Mouse (Mus musculus): ENCODE measurements at regions not wholly inside any gene's neighbourhood (a gene's known extent, or its start where the extent isn't known, plus 50 kb on each side); places are given as distances from the start of the nearest gene placed in this dataset.
"Not testable (repeated sequence)": the region's sequence is repeated elsewhere in the genome, so short reads cannot be mapped to it uniquely, and the experiment has no call there.

DNA sequence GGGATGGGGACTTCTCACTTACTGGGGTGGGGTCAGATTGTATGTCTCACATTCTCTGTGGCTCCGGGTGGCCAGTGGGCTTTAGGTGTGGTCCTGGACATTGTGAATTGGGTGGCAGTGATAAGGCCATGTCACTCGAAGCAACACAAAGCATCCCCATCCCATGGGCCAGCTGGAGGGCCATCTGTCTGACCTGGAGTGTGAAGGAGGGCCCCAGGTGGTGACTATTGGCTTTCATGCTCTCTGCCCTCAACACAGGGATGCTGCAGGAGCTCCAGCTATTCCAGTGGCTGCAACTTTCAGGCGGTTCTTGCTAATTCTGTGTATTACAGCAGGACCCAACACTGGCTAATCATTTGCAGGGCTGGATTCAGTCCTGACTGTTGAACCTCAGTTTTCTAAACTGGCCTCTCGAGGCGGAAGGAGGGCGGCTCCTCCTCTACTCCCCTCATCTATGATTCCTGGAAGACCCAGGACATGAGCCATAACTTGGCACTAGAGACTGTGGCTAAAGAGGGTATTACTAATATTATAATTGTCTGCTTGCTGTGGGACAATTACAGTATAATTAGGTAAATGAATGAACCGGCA, 64.1 kb downstream of the 9530068E07Rik start:
- no peak for DNase-seq (ENCODE audit: low spot score in 2 of 2)

DNA sequence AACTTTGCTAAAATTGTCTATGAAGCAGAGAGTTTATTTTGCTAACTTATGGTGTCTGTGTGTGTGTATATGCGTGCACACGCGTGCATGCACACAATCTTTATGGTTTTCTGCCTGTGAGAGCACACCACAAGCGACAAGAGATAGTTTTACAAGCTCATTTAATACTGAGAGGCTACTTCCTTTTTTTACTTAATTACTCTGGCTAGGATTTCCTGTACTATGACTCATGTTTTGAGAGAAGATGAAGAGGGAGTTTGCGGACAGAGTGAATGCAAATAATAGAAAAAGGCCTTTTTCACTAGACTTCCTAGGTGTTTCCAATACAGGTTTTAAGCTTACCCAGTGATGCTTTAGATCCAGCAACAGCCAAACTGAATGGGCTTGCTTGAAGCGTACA, 74.9 kb downstream of the 9530068E07Rik start:
- not testable (repeated sequence) for DNase-seq (ENCODE audit: low spot score in 2 of 2)

DNA sequence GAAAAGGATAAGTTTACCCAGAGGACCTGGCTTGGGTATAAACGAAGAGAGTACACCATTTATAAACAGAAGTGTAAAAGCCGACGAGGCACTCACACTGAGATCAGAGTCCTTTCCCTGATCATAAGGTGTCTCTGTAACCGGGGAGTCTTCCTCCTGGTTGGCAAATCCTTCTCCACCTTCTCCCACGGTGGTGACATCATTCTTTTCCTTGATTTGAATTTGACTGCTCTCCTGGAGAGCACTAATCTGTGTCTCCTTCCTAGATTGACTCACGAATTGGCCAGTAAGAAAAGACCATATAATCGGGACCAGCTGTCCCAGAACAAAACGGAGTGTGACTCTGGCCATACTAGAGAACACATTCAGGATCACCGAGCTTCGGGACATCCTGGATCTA, 83.9 kb downstream of the 9530068E07Rik start:
- not testable (repeated sequence) for DNase-seq (ENCODE audit: low spot score in 2 of 2)

DNA sequence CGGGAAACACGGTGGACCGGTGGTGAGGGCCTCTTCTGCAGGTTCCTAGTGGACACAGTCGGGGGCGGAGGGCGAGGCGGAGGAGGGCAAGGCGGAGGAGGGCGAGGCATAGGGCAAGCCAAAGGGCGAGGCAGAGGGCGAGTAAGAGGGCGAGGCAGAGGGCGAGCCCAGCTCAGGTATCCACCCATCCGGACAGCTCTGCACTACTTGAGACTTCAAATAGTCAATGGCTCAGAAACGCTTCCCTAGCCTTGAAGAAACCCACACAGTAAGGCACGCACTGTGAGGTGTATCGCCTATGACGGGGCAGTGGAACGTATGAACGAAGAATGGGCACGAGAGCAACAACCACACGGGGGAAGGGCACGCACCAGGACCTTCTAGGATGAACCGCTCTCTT, 84.5 kb downstream of the 9530068E07Rik start:
- not testable (repeated sequence) for DNase-seq (ENCODE audit: low spot score in 2 of 2)

DNA sequence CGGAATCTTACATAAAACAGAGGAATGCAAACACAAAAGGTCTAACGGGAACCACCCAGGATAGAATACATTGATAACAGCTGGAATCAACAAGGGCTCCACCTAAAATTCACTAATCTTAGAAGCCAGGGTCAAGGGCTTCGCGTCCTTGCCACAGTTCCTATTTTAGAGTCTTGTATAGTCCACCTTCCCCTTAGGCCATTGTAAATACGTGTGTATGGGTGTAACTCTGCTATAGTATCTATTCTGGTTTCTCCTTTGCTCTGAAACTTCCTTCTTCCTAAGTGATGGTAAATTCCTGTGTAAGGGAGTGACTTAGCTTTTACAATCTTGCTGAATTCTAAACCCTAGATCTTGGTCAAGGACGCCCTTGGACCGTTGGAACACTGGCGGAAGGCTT, 87.3 kb downstream of the 9530068E07Rik start:
- DNase-seq (ENCODE audit: low spot score in 2 of 2) = not testable (repeated sequence)

DNA sequence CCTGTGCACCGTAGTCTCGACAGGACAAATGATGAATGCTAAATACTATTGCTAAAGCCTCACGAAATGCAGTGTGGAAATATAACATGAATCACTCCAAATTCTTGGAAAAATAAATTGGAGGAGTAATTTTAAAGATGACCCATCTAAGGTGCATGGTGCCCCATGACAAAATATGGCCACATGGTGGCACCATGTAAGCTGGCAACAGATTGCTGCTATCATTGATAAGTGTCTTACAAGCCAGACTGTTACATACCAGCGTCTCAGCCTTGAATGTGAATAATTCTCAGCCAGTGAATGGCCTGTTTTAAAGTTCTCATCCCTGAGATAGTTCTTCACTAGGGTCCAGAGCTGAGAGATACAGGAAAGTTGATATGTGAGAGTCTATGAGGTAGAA, 92.3 kb downstream of the 9530068E07Rik start:
- DNase-seq (ENCODE audit: low spot score in 2 of 2) = not testable (repeated sequence)

DNA sequence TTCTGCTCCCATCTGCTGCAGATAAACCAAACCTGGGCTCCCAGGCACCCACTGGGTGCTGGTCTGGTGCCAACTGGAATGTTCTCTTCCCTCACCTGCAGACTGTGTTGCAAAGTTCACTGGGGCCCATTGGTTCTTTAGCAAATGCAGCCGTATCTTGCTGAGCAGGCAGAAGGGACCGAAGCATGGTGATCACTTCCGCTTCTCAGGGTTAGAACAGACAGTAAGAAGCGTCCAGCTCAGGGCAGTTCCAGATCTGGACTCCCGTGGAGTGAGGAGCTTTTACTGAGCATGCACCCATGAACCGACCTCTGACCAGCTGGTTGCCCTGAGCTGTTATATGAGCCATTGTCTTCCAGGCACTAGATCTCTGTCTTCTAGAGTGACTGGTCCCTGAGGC, 97.1 kb downstream of the 9530068E07Rik start:
- DNase-seq (ENCODE audit: low spot score in 2 of 2) = no peak

DNA sequence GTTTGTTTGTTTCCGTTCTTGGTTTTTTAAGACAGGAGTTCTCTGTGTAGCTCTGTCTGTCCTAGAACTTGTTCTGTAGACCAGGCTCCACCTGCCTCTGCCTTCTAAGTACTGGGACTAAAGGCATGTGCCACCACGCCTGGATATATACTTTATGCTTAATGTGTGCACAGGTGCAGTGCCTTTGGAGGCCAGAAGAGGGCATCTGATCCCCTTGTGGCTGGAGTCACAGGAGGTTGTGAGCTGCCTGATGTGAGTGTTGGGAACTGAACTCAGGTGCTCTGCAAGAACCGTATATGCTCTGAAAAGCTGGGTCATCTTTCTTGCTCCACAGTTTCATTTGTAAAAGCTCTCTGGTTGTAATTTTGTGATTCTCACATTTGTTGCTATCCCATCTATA, 100.7 kb downstream of the 9530068E07Rik start:
- no peak for DNase-seq (ENCODE audit: low spot score in 2 of 2)

DNA sequence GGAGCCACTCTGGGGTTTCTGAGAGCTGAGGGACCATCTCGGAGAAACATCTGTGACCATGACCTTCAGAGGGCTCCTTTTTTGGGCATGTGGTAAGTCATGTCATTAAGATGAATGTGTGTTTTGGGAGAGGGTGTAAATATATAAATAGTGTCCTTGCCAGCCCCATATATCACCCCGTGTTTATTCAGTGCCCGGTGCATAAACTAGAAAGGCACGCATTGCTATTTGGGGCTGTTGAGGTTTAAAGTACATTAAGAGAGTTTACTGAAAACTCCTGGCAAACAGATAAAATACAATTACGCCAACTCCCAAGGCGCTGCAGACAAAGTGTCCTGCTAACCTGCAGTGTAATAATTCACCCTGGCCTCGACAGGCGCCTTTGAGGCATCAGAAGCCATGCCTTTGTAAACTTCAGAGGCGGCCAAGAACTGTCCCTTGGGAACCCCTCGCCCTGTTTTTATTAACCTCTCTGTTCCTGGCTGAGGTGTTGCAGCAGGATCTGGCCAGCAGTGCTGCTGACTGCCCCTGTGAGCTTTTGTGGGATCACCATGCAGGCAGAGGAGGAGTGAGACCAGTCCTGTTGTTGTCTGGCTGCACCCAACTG, 106.6 kb downstream of the 9530068E07Rik start:
- no peak for DNase-seq (ENCODE audit: low spot score in 2 of 2)

DNA sequence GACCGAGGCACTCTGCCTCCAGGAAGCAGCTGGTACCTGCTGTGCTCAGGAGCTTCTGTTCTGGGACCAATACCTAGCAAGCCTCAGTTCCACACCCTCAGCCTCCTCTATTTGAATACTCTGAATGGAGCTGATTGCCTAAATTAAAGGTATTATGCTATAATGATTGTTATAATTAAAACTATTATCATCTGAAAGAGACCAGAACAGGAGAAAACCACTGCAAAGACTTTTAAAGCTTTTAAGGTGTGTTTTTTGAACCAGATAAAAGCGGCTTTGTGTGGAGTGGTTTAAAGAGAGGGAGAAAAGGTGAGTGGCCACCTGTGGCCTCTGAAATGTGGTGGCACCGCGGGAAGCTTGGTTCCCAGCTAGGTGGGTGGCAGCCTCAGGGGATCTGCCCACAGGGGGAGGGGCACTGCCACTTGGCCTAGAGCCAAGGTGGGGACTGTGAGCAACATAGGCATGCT, 115.6 kb downstream of the 9530068E07Rik start:
- no peak for DNase-seq (ENCODE audit: low spot score in 2 of 2)

DNA sequence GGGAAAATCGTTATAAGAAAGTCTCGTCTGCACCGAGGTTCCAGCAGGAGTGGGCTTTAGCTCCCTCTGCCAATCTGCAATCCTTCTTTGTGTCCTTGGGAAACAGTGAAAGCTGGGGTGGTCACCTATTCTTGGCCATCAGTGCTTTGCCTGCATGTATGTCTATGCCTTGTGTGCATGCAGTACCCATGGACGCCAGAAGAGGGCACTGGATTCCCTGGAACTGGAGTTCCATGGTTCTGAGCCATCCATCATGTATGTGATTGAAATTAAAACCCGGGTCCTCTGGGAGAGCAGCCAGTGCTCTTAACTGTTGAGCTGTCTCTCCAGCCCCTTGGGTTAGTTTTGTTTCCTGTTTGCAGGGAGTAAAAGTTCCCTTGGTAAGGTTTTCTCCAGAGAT, 121.1 kb downstream of the 9530068E07Rik start:
- no peak for DNase-seq (ENCODE audit: low spot score in 2 of 2)

DNA sequence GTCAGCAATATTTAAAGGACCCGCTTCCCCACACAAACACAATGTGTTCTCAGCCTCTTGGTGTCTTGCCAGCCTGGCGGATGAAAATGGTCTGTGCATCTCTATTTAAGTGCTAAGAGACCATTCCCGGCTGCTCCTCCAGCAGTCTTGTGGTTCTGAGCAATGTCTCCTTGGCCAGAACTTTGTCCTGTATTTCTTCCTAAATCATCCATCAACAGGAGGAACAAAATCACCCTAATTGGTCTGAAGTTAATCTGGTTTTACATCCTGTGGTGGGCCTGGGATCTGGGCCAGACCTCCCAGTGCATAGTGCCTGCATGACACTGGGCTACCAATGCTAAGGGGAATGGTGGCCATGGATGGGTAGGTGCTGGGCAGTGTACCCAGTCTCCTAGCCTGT, 123.6 kb downstream of the 9530068E07Rik start:
- no peak for DNase-seq (ENCODE audit: low spot score in 2 of 2)

DNA sequence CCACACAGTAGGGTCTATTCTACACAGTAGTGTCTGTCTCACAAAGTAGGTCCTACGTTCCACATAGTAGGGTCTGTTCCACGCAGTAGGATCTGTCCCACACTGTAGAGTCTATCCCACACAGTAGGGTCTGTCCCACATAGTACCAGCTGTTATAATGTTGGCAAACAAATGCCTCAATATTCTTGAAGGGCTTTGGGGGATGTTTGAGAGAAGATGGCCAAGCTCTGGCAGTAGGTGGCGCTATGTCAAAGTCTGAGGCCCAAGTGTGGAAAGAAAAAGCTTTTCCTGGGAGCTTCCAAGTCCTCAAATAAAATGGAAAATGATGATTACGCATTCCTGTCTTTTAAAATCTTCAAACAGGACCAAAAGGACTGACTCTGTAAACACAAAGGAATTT, 125.7 kb downstream of the 9530068E07Rik start:
- peak in 1 of 2 experiments; percentile 39 for DNase-seq (ENCODE audit: low spot score in 2 of 2)

DNA sequence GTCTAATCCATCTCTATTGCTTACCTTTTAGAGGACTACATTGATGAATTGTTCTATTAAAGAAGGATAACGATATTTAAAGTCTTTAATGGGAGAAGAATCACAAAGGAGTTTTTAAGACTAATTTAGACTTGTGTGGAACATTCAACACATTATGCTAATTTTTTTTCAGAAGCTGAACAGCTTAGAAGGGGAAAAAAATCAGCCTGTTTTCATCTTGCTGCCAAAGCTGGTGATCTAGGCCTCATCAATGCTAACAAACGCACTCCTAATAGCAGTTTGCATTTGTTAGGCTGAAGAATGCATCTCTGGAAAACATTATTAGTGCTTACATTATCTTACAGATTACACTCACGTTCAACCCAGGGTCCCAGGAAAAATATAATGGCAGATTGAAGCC, 126.2 kb downstream of the 9530068E07Rik start:
- no peak for DNase-seq (ENCODE audit: low spot score in 2 of 2)

DNA sequence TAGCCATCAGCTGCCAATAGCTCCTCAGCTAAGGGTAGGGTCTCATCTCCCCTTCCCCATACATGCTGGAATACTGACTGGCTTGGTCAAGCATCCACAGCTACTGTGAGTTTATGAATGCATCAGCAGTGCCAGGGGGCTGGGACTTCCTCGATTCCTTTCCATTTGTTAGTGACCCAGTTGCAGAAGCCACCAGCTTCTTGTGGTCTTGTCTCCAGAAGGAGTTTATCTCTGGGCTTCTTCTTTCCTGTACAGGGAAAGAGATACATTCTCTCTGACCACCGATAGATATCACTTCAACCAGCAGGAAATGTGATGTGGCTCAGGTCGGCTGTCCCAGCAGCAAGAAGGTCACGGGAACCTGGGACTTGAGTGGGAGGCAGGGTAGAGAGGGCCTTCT, 127.0 kb downstream of the 9530068E07Rik start:
- DNase-seq (ENCODE audit: low spot score in 2 of 2) = no peak

DNA sequence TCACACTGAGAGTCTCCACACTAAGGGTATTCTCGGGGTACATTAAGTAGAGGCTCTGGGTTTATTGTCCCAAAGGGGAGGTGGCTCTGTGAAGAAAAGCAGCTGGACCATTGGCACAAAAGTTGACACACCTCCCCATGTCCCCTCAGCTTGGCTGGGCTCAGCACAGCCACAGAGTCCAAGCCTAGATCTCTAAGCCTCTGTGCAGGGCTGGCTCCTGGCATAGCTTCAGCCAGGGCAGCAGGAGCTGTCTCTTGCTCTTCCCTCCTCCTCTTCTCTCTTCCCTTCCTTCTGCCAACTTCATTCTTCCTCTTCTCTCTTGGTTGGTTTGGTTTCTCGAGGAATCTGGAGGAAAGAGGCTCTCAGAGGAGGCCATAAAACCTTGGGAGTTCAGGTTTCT, 127.4 kb downstream of the 9530068E07Rik start:
- no peak for DNase-seq (ENCODE audit: low spot score in 2 of 2)

DNA sequence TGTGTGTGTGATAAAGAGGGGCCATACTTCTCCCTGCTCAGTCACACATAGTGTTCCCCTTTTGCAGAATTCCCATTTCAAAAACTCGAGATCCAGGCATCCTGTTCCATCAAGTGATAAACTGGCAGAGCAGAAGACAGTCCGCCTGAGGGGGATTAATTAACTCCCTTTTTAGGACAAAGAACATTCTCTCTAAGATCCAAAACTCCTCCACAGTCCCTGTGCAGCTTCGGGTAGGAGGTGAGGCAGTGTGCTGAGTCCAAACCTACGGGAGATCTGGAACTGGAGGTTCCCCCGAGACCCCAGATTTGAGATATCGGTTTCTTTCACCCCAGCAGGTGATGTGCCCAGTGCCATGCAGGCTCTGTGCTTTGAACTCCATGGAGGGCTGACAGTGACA, 129.2 kb downstream of the 9530068E07Rik start:
- no peak for DNase-seq (ENCODE audit: low spot score in 2 of 2)

DNA sequence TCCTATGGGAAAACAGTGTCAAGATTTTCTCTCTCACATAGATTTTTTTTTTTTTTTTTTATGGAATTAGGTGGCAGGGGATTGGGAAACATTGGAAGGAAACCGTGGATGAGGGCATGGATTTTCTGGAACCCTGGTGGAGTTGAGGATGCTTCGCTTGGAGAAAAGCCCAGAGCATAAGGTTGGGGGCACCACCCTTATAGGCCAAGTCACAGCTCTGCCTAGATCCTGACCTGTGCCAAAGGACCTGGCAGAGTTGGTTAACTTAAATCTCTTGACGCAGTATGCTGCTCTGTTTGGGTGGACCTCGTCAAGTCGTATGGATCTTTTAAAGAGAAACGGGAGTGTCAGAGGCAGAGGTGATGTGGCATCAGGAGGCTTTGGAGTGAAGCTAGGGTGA, 130.1 kb downstream of the 9530068E07Rik start:
- no peak for DNase-seq (ENCODE audit: low spot score in 2 of 2)

DNA sequence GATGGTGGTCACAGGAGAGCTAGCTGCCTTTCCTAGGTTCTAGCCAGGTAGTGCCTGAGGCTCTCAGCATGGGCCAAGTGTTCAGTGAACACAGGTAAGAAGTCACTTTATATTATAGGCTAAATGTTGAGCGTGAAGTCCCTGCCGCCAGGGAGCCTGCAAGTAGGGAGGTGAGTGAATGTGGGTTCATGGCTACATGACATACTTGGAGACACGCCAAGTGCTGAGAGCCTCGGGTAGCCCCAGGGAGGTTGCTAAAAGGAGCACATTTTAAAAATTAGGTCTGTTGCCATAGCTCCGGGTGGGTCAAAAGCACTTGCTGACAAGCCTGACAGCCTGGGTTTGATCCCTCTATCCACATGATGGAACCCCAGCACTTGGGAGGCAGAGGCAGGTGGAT, 137.2 kb downstream of the 9530068E07Rik start:
- no peak for DNase-seq (ENCODE audit: low spot score in 2 of 2)

DNA sequence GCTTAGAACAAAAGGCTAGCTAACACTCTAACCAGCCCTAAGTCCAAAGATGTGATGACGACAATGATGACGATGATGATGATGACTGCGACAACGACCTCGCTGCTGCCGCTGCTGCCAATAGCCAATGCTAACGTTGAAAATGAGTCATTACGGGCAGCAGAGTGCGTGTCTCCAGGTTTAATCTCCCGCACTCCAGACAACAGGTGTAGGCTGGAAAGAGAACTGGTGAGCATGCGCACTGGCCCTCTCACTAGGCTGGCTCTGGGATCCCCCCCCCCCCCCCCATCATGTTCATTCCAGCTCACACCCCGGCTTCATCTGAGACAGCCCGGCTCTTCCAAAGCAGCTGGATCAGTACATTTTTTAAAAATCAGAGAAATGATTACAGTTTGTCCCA, 138.4 kb downstream of the 9530068E07Rik start:
- DNase-seq (ENCODE audit: low spot score in 2 of 2) = no peak

DNA sequence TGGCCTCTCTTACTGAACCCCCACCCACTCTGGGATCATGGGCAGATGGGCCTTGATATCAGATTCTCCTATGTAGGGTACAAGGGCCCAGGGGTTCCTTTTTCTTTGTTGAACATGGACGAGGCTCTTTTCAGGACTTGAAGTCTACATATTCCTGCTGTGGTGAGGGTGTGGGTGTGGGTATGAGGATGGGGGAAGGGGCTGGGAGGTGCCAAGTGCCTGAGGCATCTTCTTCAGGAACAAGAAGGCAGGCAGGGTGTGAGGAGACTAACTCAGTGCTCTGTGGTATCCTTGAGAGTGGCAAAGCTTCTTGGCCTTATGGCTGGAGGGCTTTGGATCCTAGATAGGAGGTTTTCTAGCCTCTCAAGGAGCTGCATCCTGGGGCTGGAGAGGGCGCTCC, 140.0 kb downstream of the 9530068E07Rik start:
- no peak for DNase-seq (ENCODE audit: low spot score in 2 of 2)

DNA sequence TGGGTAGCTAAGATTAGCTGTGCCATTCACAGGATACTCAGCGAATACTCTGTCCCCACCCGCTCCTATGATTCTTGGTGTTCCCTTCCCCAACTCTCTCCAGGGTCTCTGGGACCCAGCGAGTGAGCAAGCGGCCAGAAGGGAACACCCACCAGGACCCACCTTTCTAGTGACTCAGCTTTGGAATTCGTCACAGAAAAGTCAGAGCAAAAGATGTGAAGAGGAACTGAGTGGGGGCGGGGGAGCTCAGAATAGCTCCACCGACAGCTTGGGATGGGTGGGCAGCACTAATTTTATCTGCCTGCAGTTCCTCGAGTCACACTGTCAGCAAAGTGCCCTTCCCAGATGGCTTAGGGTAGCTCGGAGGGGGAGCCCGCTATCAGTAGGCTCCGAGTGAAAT, 140.6 kb downstream of the 9530068E07Rik start:
- no peak for DNase-seq (ENCODE audit: low spot score in 2 of 2)

DNA sequence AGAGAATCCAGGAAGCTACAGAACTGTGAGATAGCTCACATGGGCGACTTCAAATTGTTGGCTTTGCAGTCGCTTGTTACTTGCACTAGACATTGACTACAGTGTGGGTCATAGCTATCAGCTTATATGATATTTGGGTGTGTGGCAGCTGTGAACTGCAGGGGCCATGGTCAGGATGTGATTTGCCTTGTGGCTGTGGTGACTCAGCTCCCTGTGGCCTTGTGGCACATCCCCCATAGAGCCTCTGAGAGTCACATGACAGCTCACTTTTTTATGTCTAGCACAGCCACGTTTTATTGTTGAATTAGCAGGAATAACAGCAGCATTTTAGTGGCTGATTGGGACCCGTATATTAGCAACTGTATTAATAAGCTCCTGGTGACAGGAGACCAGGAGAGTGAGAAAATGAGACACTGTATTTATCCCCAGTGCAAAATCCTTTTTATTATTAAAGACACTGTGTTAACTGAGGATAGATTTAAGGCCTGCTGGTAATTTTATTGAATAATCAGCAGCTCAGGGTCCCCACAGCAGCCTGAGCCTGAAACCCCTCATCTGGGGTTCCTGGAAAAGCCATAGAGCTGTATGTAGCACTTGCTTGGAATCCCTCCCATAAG, 141.7 kb downstream of the 9530068E07Rik start:
- DNase-seq (ENCODE audit: low spot score in 2 of 2) = no peak
